In the genomic region with DNA sequence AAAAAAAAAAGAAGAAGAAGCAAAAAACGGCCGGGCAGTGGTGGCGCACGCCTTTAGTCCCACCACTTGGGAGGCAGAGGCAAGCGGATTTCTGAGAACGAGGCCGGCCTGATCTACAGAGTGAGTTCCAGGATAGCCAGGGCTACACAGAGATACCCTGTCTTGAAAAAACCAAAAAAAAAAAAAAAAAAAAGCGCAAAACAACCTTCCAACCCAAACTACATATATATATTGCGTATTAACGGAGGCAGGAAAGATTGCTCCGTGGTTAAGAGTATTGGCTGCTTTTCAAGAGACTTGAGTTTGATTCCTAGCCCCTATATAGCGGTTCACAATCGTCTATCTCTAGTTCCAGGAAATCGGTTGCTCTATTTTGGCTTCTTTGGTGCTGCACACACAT, we compare ENCODE assay signal across 9 mouse cellular contexts. TPM values are rescaled to one million over a fixed set of nuclear protein-coding genes. Genes with fewer than 3 reads are reported as not detected.
DNase-seq lines count a peak whose midpoint lies in the region; ATAC-seq and TF ChIP-seq lines count a peak whose summit lies in the region.
"Had no signal": no experiment of that assay in that cellular context is flagged by ENCODE, and none has a peak within 500 bp of the region (broad histone marks: within the 10 kb centered on the region; RNA-seq: fewer than 3 reads in every experiment).

No protein-coding gene starts in this region.

- H3K9ac ChIP-seq in lung, embryonic 16.5 days (ENCODE audit: low read length): no peak overlapping the region
- peak overlapping the region; percentile 31; the same call in 1 of the 2 replicates for H3K9ac ChIP-seq in intestine, embryonic 16.5 days (ENCODE audit: low read depth, low read length)
- no peak overlapping the region for H3K9ac ChIP-seq in midbrain, postnatal 0 days (replicated peaks; ENCODE audit: low read length, poor library complexity, severe bottlenecking)

- H3K27ac ChIP-seq in gastrocnemius, adult 2 months: peak overlapping the region; percentile 92; the same call in 1 of the 2 replicates
- no peak overlapping the region for H3K27ac ChIP-seq in lung, embryonic 16.5 days (ENCODE audit: low read length)
- no peak overlapping the region for H3K27ac ChIP-seq in intestine, embryonic 16.5 days (ENCODE audit: low read length)
- H3K27ac ChIP-seq in midbrain, postnatal 0 days (ENCODE audit: low read depth, low read length): no peak overlapping the region

- H3K4me3 ChIP-seq in gastrocnemius, adult 2 months: peak overlapping the region; percentile 76
- peak overlapping the region; percentile 69; the same call in 1 of the 2 replicates for H3K4me3 ChIP-seq in lung, embryonic 16.5 days (ENCODE audit: low read length)
- H3K4me3 ChIP-seq in intestine, embryonic 16.5 days (ENCODE audit: low read length): no peak overlapping the region; the same call in 1 of the 2 replicates
- H3K4me3 ChIP-seq in midbrain, postnatal 0 days (ENCODE audit: low read depth, low read length): peak overlapping the region; percentile 65; the same call in 1 of the 2 replicates

- peaks cover 9% of the 10 kb centered on the region for H3K4me1 ChIP-seq in lung, embryonic 16.5 days (replicated peaks; ENCODE audit: control insufficient read depth, insufficient read depth, low read length)
- H3K4me1 ChIP-seq in intestine, embryonic 16.5 days (ENCODE audit: control insufficient read depth, insufficient read depth, low read length): peaks cover 7% of the 10 kb centered on the region; the same call in 1 of the 2 replicates
- peaks cover 10% of the 10 kb centered on the region; the same call in 1 of the 2 replicates for H3K4me1 ChIP-seq in midbrain, postnatal 0 days (ENCODE audit: insufficient read depth, low read length)

- H3K36me3 ChIP-seq in lung, embryonic 16.5 days (ENCODE audit: control insufficient read depth, insufficient read depth, low read length): no peaks in the 10 kb centered on the region
- no peaks in the 10 kb centered on the region for H3K36me3 ChIP-seq in intestine, embryonic 16.5 days (ENCODE audit: control insufficient read depth, insufficient read depth, low read length)
- no peaks in the 10 kb centered on the region for H3K36me3 ChIP-seq in midbrain, postnatal 0 days (ENCODE audit: insufficient read depth, low read length)

- no peak for TF ChIP-seq CTCF in gastrocnemius, adult 2 months (IDR thresholded peaks at IDR 0.05)
- TF ChIP-seq CTCF in midbrain, postnatal 0 days (IDR thresholded peaks at IDR 0.05): no peak

- DNase-seq in gastrocnemius, adult 2 months: no peak
- no peak for DNase-seq in gastrocnemius, postnatal 14 days
- DNase-seq in lung, postnatal 25 days (ENCODE audit: low spot score): no peak
- DNase-seq in midbrain, postnatal 0 days (ENCODE audit: low spot score): no peak
- no peak for DNase-seq in ovary, postnatal 36 days (ENCODE audit: low spot score)
- DNase-seq in yolk sac, embryonic 10.5 days (ENCODE audit: low spot score): no peak

- H3K27me3 ChIP-seq in lung, embryonic 16.5 days (ENCODE audit: control insufficient read depth, insufficient read depth, low read depth, low read length): no peaks in the 10 kb centered on the region
- no peaks in the 10 kb centered on the region for H3K27me3 ChIP-seq in intestine, embryonic 16.5 days (replicated peaks; ENCODE audit: control insufficient read depth, insufficient read depth, low read length)
- no peaks in the 10 kb centered on the region for H3K27me3 ChIP-seq in midbrain, postnatal 0 days (ENCODE audit: insufficient read depth, low read length)

- H3K9me3 ChIP-seq in lung, embryonic 16.5 days (ENCODE audit: control insufficient read depth, low read length): no peaks in the 10 kb centered on the region
- H3K9me3 ChIP-seq in intestine, embryonic 16.5 days (ENCODE audit: control insufficient read depth, low read length): no peaks in the 10 kb centered on the region
- no peaks in the 10 kb centered on the region for H3K9me3 ChIP-seq in midbrain, postnatal 0 days (ENCODE audit: low read length)

- 82% methylated on average over 14 of the region's 14 CpGs for WGBS in lung, embryonic 16.5 days
- 86% methylated on average over 14 of the region's 14 CpGs for WGBS in intestine, embryonic 16.5 days
- 85% methylated on average over 14 of the region's 14 CpGs for WGBS in midbrain, postnatal 0 days

- H3K4me2 ChIP-seq in lung, embryonic 16.5 days (ENCODE audit: low read depth, low read length): peak overlapping the region; percentile 53
- peak overlapping the region; percentile 66; the same call in 1 of the 2 replicates for H3K4me2 ChIP-seq in intestine, embryonic 16.5 days (ENCODE audit: low read depth, low read length)
- no peak overlapping the region for H3K4me2 ChIP-seq in midbrain, postnatal 0 days (ENCODE audit: low read depth, low read length, poor library complexity, severe bottlenecking)

- intact Hi-C loops in gastrocnemius, adult 2 months (cut with DNase I): no loop called here
- intact Hi-C loops in gastrocnemius, postnatal 14 days (cut with DNase I; ENCODE audit: low total_unique reads): no loop called here

- ATAC-seq in lung, embryonic 16.5 days (ENCODE audit: low read depth): no peak
- ATAC-seq in intestine, embryonic 16.5 days: no peak
- ATAC-seq in midbrain, postnatal 0 days (ENCODE audit: low FRiP score): no peak

RNA-seq across cellular contexts. Expression of a gene that starts 0.7 kb away (rescaled TPM):
- 10 to 100 TPM; 19.7 to 20.0 TPM for total RNA-seq in gastrocnemius, adult 2 months (2021)
- 10 to 100 TPM; 16.8 to 20.1 TPM for total RNA-seq in gastrocnemius, postnatal 14 days (2021)
- 45.5 and 46.0 TPM in 2 replicates for polyA plus RNA-seq in lung, embryonic 16.5 days (2015; fragmentation: Nextera tagmentation; extraction: Ambion mirVana)
- 34.2 and 36.2 TPM in 2 replicates for polyA plus RNA-seq in intestine, embryonic 16.5 days (2015; fragmentation: Nextera tagmentation; extraction: Ambion mirVana)
- total RNA-seq in midbrain, postnatal 0 days (2014; rRNA removed): 7.0 and 11.3 TPM in 2 replicates
- 43.2 and 44.1 TPM in 2 replicates for polyA plus RNA-seq in midbrain, postnatal 0 days (2015; fragmentation: Nextera tagmentation; extraction: Ambion mirVana)

RNA-seq across cellular contexts. Expression of a gene that starts 8.5 kb away (rescaled TPM):
- total RNA-seq in gastrocnemius, adult 2 months (2021): 10 to 100 TPM; 12.1 to 16.1 TPM
- 10 to 100 TPM; 17.7 to 19.7 TPM for total RNA-seq in gastrocnemius, postnatal 14 days (2021)
- 45.1 and 46.4 TPM in 2 replicates for polyA plus RNA-seq in lung, embryonic 16.5 days (2015; fragmentation: Nextera tagmentation; extraction: Ambion mirVana)
- 34.4 and 34.9 TPM in 2 replicates for polyA plus RNA-seq in intestine, embryonic 16.5 days (2015; fragmentation: Nextera tagmentation; extraction: Ambion mirVana)
- total RNA-seq in midbrain, postnatal 0 days (2014; rRNA removed): 35.6 and 50.2 TPM in 2 replicates
- 40.4 and 41.7 TPM in 2 replicates for polyA plus RNA-seq in midbrain, postnatal 0 days (2015; fragmentation: Nextera tagmentation; extraction: Ambion mirVana)

RNA-seq across cellular contexts. Expression of a gene that starts 20.3 kb away (rescaled TPM):
- total RNA-seq in gastrocnemius, adult 2 months (2021): 1 to 10 TPM; 4.9 to 6.3 TPM
- 1 to 10 TPM; 3.3 to 5.8 TPM for total RNA-seq in gastrocnemius, postnatal 14 days (2021)
- 10.9 and 12.5 TPM in 2 replicates for polyA plus RNA-seq in lung, embryonic 16.5 days (2015; fragmentation: Nextera tagmentation; extraction: Ambion mirVana)
- 6.4 and 7.1 TPM in 2 replicates for polyA plus RNA-seq in intestine, embryonic 16.5 days (2015; fragmentation: Nextera tagmentation; extraction: Ambion mirVana)
- total RNA-seq in midbrain, postnatal 0 days (2014; rRNA removed): 77.6 and 84.9 TPM in 2 replicates
- 80.1 and 86.0 TPM in 2 replicates for polyA plus RNA-seq in midbrain, postnatal 0 days (2015; fragmentation: Nextera tagmentation; extraction: Ambion mirVana)

RNA-seq across cellular contexts. Expression of a gene that starts 34.5 kb away (rescaled TPM):
- not detected for total RNA-seq in gastrocnemius, adult 2 months (2021)
- total RNA-seq in gastrocnemius, postnatal 14 days (2021): under 1 TPM in 1 of 2 experiments, not detected in 1; 0.07 TPM
- polyA plus RNA-seq in lung, embryonic 16.5 days (2015; fragmentation: Nextera tagmentation; extraction: Ambion mirVana): 19.6 and 22.3 TPM in 2 replicates
- polyA plus RNA-seq in intestine, embryonic 16.5 days (2015; fragmentation: Nextera tagmentation; extraction: Ambion mirVana): 15.5 and 18.0 TPM in 2 replicates
- total RNA-seq in midbrain, postnatal 0 days (2014; rRNA removed): 10.1 and 16.1 TPM in 2 replicates
- polyA plus RNA-seq in midbrain, postnatal 0 days (2015; fragmentation: Nextera tagmentation; extraction: Ambion mirVana): 19.8 and 22.9 TPM in 2 replicates
- total RNA-seq: granulocyte monocyte progenitor cell, adult 5-6 weeks had no signal

RNA-seq across cellular contexts. Expression of a gene that starts 36.9 kb away (rescaled TPM):
- not detected for total RNA-seq in gastrocnemius, adult 2 months (2021)
- not detected for total RNA-seq in gastrocnemius, postnatal 14 days (2021)
- 3.1 and 5.0 TPM in 2 replicates for polyA plus RNA-seq in lung, embryonic 16.5 days (2015; fragmentation: Nextera tagmentation; extraction: Ambion mirVana)
- polyA plus RNA-seq in intestine, embryonic 16.5 days (2015; fragmentation: Nextera tagmentation; extraction: Ambion mirVana): not detected in 2 replicates
- 2.4 and 3.4 TPM in 2 replicates for total RNA-seq in midbrain, postnatal 0 days (2014; rRNA removed)
- 3.8 and 4.4 TPM in 2 replicates for polyA plus RNA-seq in midbrain, postnatal 0 days (2015; fragmentation: Nextera tagmentation; extraction: Ambion mirVana)
- total RNA-seq: granulocyte monocyte progenitor cell, adult 5-6 weeks had no signal

Comparison
In these comparisons a context has a peak if more than half of its experiments do, and no peak if none do; other contexts are left out.
1. RNA of a gene that starts 20.3 kb away (total RNA-seq): 77.6 to 84.9 TPM in midbrain, postnatal 0 days; 4.9 to 6.3 TPM in gastrocnemius, adult 2 months and 3.3 to 5.8 TPM in gastrocnemius, postnatal 14 days; every median in the first group is over 10 times any median in the second.